Mouse (Mus musculus): ENCODE measurements around the gene Pfkp. TPM values are rescaled to one million over a fixed set of nuclear protein-coding genes. Genes with fewer than 3 reads are reported as not detected.

Gene Pfkp
- 30.2 and 38.5 TPM in 2 replicates for polyA plus RNA-seq (2012; rRNA removed)

GRCm38 (mm10) chr13:6648669-6649233, at the start of gene Pfkp:
Pfkp (minus strand) TSS chr13:6648777.

Other genes with a start within 250 kb of the Pfkp start
- 3.8 and 6.9 TPM in 2 replicates for gene Pitrm1, start 100.6 kb downstream of the Pfkp start, polyA plus RNA-seq (2012; rRNA removed)